In genomic region chr10:20185806-20186205, GRCm38 (mm10) we compare ENCODE assay signal across 20 mouse cellular contexts. TPM values are rescaled to one million over a fixed set of nuclear protein-coding genes. Genes with fewer than 3 reads are reported as not detected.
DNase-seq lines count a peak whose midpoint lies in the region; ATAC-seq and TF ChIP-seq lines count a peak whose summit lies in the region.
"Had no signal": no experiment of that assay in that cellular context is flagged by ENCODE, and none has a peak within 500 bp of the region (broad histone marks: within the 10 kb centered on the region; RNA-seq: fewer than 3 reads in every experiment).

No protein-coding gene starts in this region.

- intact Hi-C loops in heart, adult 2 months (cut with DNase I): no loop called here

- no peak overlapping the region for H3K4me3 ChIP-seq in heart, adult 2 months
- H3K4me3 ChIP-seq in intestine, embryonic 16.5 days (ENCODE audit: low read length): no peak overlapping the region
- H3K4me3 ChIP-seq in intestine, embryonic 15.5 days (replicated peaks): no peak overlapping the region
- H3K4me3 ChIP-seq in liver, adult 2 months (ENCODE audit: insufficient read depth, low read depth, low read length): no peak overlapping the region
- H3K4me3 ChIP-seq in liver, postnatal 0 days (ENCODE audit: low read depth, low read length): no peak overlapping the region
- no peak overlapping the region for H3K4me3 ChIP-seq in small intestine, adult 2 months (ENCODE audit: low read depth, low read length)
- H3K4me3 ChIP-seq: embryonic facial prominence, embryonic 10.5 days; embryonic facial prominence, embryonic 12.5 days; forebrain, embryonic 13.5 days had no signal

- peak overlapping the region; percentile 1 for H3K27ac ChIP-seq in heart, adult 2 months
- H3K27ac ChIP-seq in intestine, embryonic 16.5 days (ENCODE audit: low read length): 0 out of 2 replicates have a peak overlapping the region, but pooled peaks have one; percentile 92
- no peak overlapping the region for H3K27ac ChIP-seq in intestine, embryonic 15.5 days
- no peak overlapping the region for H3K27ac ChIP-seq in liver, adult 2 months (replicated peaks; ENCODE audit: insufficient read depth, low read depth, low read length)
- no peak overlapping the region for H3K27ac ChIP-seq in liver, postnatal 0 days (ENCODE audit: low read depth)
- peak overlapping the region; percentile 93 for H3K27ac ChIP-seq in small intestine, adult 2 months (ENCODE audit: insufficient read depth, low read depth, low read length)
- H3K27ac ChIP-seq: embryonic facial prominence, embryonic 10.5 days; embryonic facial prominence, embryonic 12.5 days; forebrain, embryonic 13.5 days had no signal

- no peaks in the 10 kb centered on the region for H3K36me3 ChIP-seq in heart, adult 2 months (ENCODE audit: control insufficient read depth, insufficient read depth, low read length)
- no peaks in the 10 kb centered on the region for H3K36me3 ChIP-seq in intestine, embryonic 16.5 days (ENCODE audit: control insufficient read depth, insufficient read depth, low read length)
- no peaks in the 10 kb centered on the region for H3K36me3 ChIP-seq in intestine, embryonic 15.5 days
- no peaks in the 10 kb centered on the region for H3K36me3 ChIP-seq in liver, adult 2 months (ENCODE audit: control insufficient read depth, insufficient read depth, low read length)
- no peaks in the 10 kb centered on the region for H3K36me3 ChIP-seq in liver, postnatal 0 days (replicated peaks; ENCODE audit: insufficient read depth, low read length)
- H3K36me3 ChIP-seq in small intestine, adult 2 months (ENCODE audit: control insufficient read depth, insufficient read depth, low read length): no peaks in the 10 kb centered on the region
- H3K36me3 ChIP-seq: embryonic facial prominence, embryonic 10.5 days; embryonic facial prominence, embryonic 12.5 days had no signal

- DNase-seq in heart, adult 2 months: no peak
- DNase-seq in heart, adult 8-10 months (ENCODE audit: low spot score): no peak
- DNase-seq in liver, adult 2 months (ENCODE audit: extremely low read depth, low read depth, low spot score): peak; percentile 59
- no peak for DNase-seq in liver, postnatal 0 days
- no peak for DNase-seq in adipocyte (ENCODE audit: low spot score)
- DNase-seq: adrenal gland, adult 8-10 months; adrenal gland, postnatal 14 days; adrenal gland, postnatal 36 days; cerebellum, adult 11-12 months; cerebellum, adult 2 months; cerebellum, adult 9-10 months; cerebellum, postnatal 10 days; cerebellum, postnatal 25 days had no signal

- peaks cover 6% of the 10 kb centered on the region; the same call in 1 of the 2 replicates for H3K4me1 ChIP-seq in heart, adult 2 months (ENCODE audit: control insufficient read depth, insufficient read depth, low read length)
- peaks cover 18% of the 10 kb centered on the region for H3K4me1 ChIP-seq in intestine, embryonic 16.5 days (ENCODE audit: control insufficient read depth, insufficient read depth, low read length)
- peaks cover 8% of the 10 kb centered on the region; the same call in 1 of the 2 replicates for H3K4me1 ChIP-seq in intestine, embryonic 15.5 days (replicated peaks)
- H3K4me1 ChIP-seq in liver, adult 2 months (ENCODE audit: control insufficient read depth, insufficient read depth, low read length): peaks cover 17% of the 10 kb centered on the region
- H3K4me1 ChIP-seq in liver, postnatal 0 days (ENCODE audit: insufficient read depth): peaks cover 20% of the 10 kb centered on the region
- H3K4me1 ChIP-seq in small intestine, adult 2 months (ENCODE audit: control insufficient read depth, insufficient read depth, insufficient read length, low read length): peaks cover 30% of the 10 kb centered on the region

- no peak overlapping the region for H3K4me2 ChIP-seq in intestine, embryonic 16.5 days (ENCODE audit: low read depth, low read length)
- no peak overlapping the region for H3K4me2 ChIP-seq in intestine, embryonic 15.5 days (replicated peaks)
- H3K4me2 ChIP-seq in liver, postnatal 0 days (ENCODE audit: low read depth, low read length): no peak overlapping the region
- H3K4me2 ChIP-seq: embryonic facial prominence, embryonic 12.5 days; forebrain, embryonic 13.5 days had no signal

- H3K27me3 ChIP-seq in heart, adult 2 months (ENCODE audit: control insufficient read depth, insufficient read depth, low read length): no peaks in the 10 kb centered on the region
- H3K27me3 ChIP-seq in intestine, embryonic 16.5 days (replicated peaks; ENCODE audit: control insufficient read depth, insufficient read depth, low read length): no peaks in the 10 kb centered on the region
- H3K27me3 ChIP-seq in intestine, embryonic 15.5 days (replicated peaks): no peaks in the 10 kb centered on the region
- no peaks in the 10 kb centered on the region for H3K27me3 ChIP-seq in liver, adult 2 months (ENCODE audit: control insufficient read depth, insufficient read depth, low read length)
- H3K27me3 ChIP-seq in liver, postnatal 0 days (ENCODE audit: insufficient read depth, low read length): no peaks in the 10 kb centered on the region
- H3K27me3 ChIP-seq in small intestine, adult 2 months (ENCODE audit: control insufficient read depth, insufficient read depth, low read length): no peaks in the 10 kb centered on the region
- H3K27me3 ChIP-seq: embryonic facial prominence, embryonic 12.5 days; forebrain, embryonic 13.5 days had no signal

- no peak for TF ChIP-seq EP300 in heart, adult 2 months (IDR thresholded peaks at IDR 0.05; ENCODE audit: insufficient read depth, low read depth, low read length)
- no peak for TF ChIP-seq EP300 in liver, postnatal 0 days (IDR thresholded peaks at IDR 0.05; ENCODE audit: low read depth)

- TF ChIP-seq POLR2A in heart, adult 2 months (IDR thresholded peaks at IDR 0.05; ENCODE audit: insufficient read depth, low read depth, low read length): no peak
- TF ChIP-seq POLR2A in liver, adult 2 months (IDR thresholded peaks at IDR 0.05; ENCODE audit: extremely low read depth, insufficient read depth, low read length): no peak
- TF ChIP-seq POLR2A in small intestine, adult 2 months (IDR thresholded peaks at IDR 0.05; ENCODE audit: low read depth, low read length): no peak

- WGBS in heart, adult 2 months: 87% methylated on average over 2 of the region's 2 CpGs
- 98% methylated on average over 2 of the region's 2 CpGs for WGBS in intestine, embryonic 16.5 days
- 94% methylated on average over 2 of the region's 2 CpGs for WGBS in intestine, embryonic 15.5 days
- 49% methylated on average over 2 of the region's 2 CpGs for WGBS in liver, adult 2 months
- 82% methylated on average over 2 of the region's 2 CpGs for WGBS in liver, postnatal 0 days (ENCODE audit: insufficient replicate concordance)
- WGBS in small intestine, adult 2 months: 95% methylated on average over 2 of the region's 2 CpGs

- no peaks in the 10 kb centered on the region for H3K9me3 ChIP-seq in intestine, embryonic 16.5 days (ENCODE audit: control insufficient read depth, low read length)
- H3K9me3 ChIP-seq in intestine, embryonic 15.5 days: no peaks in the 10 kb centered on the region
- no peaks in the 10 kb centered on the region for H3K9me3 ChIP-seq in liver, postnatal 0 days (ENCODE audit: low read length)
- H3K9me3 ChIP-seq: embryonic facial prominence, embryonic 10.5 days; embryonic facial prominence, embryonic 12.5 days; forebrain, embryonic 13.5 days had no signal

- no peak for ATAC-seq in intestine, embryonic 16.5 days
- no peak for ATAC-seq in intestine, embryonic 15.5 days
- no peak for ATAC-seq in liver, postnatal 0 days
- ATAC-seq: forebrain, embryonic 13.5 days; forebrain, embryonic 16.5 days had no signal

- H3K79me2 ChIP-seq in heart, adult 2 months (replicated peaks; ENCODE audit: control insufficient read depth, insufficient read depth, low read length): no peaks in the 10 kb centered on the region
- peaks cover 42% of the 10 kb centered on the region for H3K79me2 ChIP-seq in liver, adult 2 months (ENCODE audit: control insufficient read depth, insufficient read depth, low read length)

- TF ChIP-seq CTCF in heart, adult 2 months (IDR thresholded peaks at IDR 0.05): no peak
- no peak for TF ChIP-seq CTCF in liver, adult 2 months (IDR thresholded peaks at IDR 0.05; ENCODE audit: low read depth, low read length)
- no peak for TF ChIP-seq CTCF in liver, postnatal 0 days (IDR thresholded peaks at IDR 0.05; ENCODE audit: low read depth)
- no peak for TF ChIP-seq CTCF in small intestine, adult 2 months (IDR thresholded peaks at IDR 0.05; ENCODE audit: extremely low read depth, insufficient read length, insufficient replicate concordance, low read depth, low read length)

- H3K9ac ChIP-seq in heart, adult 2 months (ENCODE audit: low read depth, low read length): no peak overlapping the region
- no peak overlapping the region for H3K9ac ChIP-seq in intestine, embryonic 16.5 days (ENCODE audit: low read depth, low read length)
- no peak overlapping the region for H3K9ac ChIP-seq in intestine, embryonic 15.5 days
- H3K9ac ChIP-seq in liver, adult 2 months (ENCODE audit: low read depth, low read length): no peak overlapping the region
- no peak overlapping the region for H3K9ac ChIP-seq in liver, postnatal 0 days (replicated peaks)
- H3K9ac ChIP-seq: embryonic facial prominence, embryonic 12.5 days; forebrain, embryonic 13.5 days had no signal

RNA-seq across cellular contexts. Expression of gene Map7, which starts 37.5 kb away (rescaled TPM):
- total RNA-seq in heart, adult 2 months (2021): 10 to 100 TPM; 17.9 to 19.3 TPM
- 5.8 and 6.6 TPM in 2 replicates for polyA plus RNA-seq in heart, adult 2 months (2012; rRNA removed)
- 10 to 100 TPM; 13.7 to 20.4 (median 15.3) TPM for total RNA-seq in heart, adult 8-10 months (2022)
- polyA plus RNA-seq in intestine, embryonic 16.5 days (2015; fragmentation: Nextera tagmentation; extraction: Ambion mirVana): 44.7 and 50.3 TPM in 2 replicates
- polyA plus RNA-seq in intestine, embryonic 15.5 days (2015; fragmentation: Nextera tagmentation; extraction: Ambion mirVana): 36.6 and 37.5 TPM in 2 replicates
- total RNA-seq in liver, adult 2 months (2014; rRNA removed): 13.7 and 15.6 TPM in 2 replicates
- 9.5 and 11.1 TPM in 2 replicates for polyA plus RNA-seq in liver, adult 2 months (2012; rRNA removed)
- polyA plus RNA-seq in liver, postnatal 0 days (2015; fragmentation: Nextera tagmentation; extraction: Ambion mirVana): 6.1 and 6.8 TPM in 2 replicates
- polyA plus RNA-seq in small intestine, adult 2 months (2012; rRNA removed): 25.4 and 40.8 TPM in 2 replicates

Comparison
In these comparisons a context has a peak if more than half of its experiments do, and no peak if none do; other contexts are left out.
1. H3K27ac ChIP-seq: peak in heart, adult 2 months (single experiment), intestine, embryonic 16.5 days (single experiment) and small intestine, adult 2 months (single experiment); none in intestine, embryonic 15.5 days (single experiment), liver, adult 2 months (single experiment) and liver, postnatal 0 days (single experiment).